Mouse (Mus musculus): ENCODE results near the gene Itga8. TPM values are rescaled to one million over a fixed set of nuclear protein-coding genes. Genes with fewer than 3 reads are reported as not detected.

Itga8 gene
- polyA plus RNA-seq, 1 experiment from 2014 or later: 37.4 TPM

DNA sequence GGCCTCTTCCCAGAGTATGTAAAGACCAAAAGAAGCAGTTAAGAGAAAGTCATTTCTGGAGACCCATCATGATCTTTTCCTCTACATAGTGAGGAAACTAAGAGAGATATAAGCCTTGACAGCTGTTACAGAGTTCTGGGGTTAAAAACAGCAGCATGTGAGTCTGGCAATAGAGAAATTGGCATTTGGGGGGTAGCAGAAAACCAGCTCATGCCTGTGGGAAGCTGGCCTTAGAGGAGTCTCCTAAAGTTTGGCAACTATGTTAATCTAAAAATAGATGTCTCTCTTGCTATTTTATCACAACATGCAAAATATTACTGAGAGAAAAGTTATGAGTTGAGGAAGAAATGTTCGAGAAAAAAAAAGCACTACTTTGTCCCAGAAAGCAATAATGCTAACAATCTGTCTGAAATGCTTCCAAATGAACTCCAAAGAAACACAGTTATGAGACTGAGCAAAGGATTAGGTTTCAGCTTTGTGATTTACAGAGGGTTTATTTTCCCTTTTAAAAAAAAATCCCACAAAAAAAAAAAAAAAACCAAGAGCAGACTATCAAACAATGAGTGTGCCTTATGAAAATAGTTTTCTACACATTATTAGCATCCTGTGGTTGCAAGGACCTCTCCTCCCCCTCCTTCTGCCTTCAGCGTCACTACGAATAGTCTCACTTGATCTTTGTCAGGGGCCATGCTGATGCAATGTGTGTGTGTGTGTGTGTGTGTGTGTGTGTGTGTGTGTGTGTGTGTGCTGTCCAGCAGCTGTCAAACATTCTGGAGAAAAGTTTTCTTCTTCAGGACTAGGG is 88.9 kb downstream of the Itga8 start:
- Histone ChIP-seq H3K9me3 (replicated peaks; ENCODE audit: low read length) (no peaks in the 10 kb centered on the region), H3K27ac (peak overlapping the region; percentile 77), H3K4me3 (replicated peaks; ENCODE audit: low read depth, low read length) (no peak overlapping the region), H3K9ac (ENCODE audit: low read depth, low read length) (no peak overlapping the region), H3K4me2 (ENCODE audit: low read length) (no peak overlapping the region), H3K36me3 (ENCODE audit: insufficient read depth, low read length) (no peaks in the 10 kb centered on the region), H3K27me3 (ENCODE audit: insufficient read depth, low read length) (no peaks in the 10 kb centered on the region), H3K4me1 (replicated peaks; ENCODE audit: insufficient read depth, low read length) (0 out of 2 replicates have a peak, but pooled peaks cover 6% of the 10 kb centered on the region)
- ATAC-seq (replicated peaks; ENCODE audit: low FRiP score, low read depth) (no peak; the same call in 1 of the 2 replicates), DNase-seq (ENCODE audit: low spot score) (peak; percentile 87)
- 25% methylated on average over 3 of the region's 3 CpGs for WGBS
- TF ChIP-seq CTCF (IDR thresholded peaks at IDR 0.05; ENCODE audit: low read depth): no peak

DNA sequence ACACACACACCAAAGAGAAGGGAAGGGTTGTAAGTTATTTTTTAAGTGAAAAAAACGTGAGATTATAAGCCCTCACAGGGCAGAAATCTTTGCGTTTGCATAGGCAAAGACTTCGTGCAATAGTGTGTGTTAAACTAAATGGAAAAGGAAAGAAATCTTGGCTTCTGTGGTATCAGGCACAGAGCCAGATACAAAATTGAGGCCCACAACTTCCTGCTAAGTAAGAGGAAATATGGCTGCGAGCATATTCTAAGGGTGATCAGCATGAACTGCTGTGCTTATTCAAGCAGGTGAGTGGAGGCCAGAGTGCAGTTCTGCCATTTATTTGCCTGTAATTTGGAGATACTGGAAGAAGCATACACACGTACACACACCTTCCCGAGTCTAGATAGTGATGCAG is 93.6 kb downstream of the Itga8 start:
- ATAC-seq (replicated peaks; ENCODE audit: low FRiP score, low read depth) (no peak), DNase-seq (ENCODE audit: low spot score) (no peak)
- Histone ChIP-seq H3K36me3 (ENCODE audit: insufficient read depth, low read length) (no peaks in the 10 kb centered on the region), H3K9me3 (replicated peaks; ENCODE audit: low read length) (no peaks in the 10 kb centered on the region), H3K27me3 (ENCODE audit: insufficient read depth, low read length) (no peaks in the 10 kb centered on the region), H3K4me3 (replicated peaks; ENCODE audit: low read depth, low read length) (no peak overlapping the region), H3K9ac (ENCODE audit: low read depth, low read length) (no peak overlapping the region), H3K4me2 (ENCODE audit: low read length) (no peak overlapping the region), H3K4me1 (replicated peaks; ENCODE audit: insufficient read depth, low read length) (0 out of 2 replicates have a peak, but pooled peaks cover 6% of the 10 kb centered on the region), H3K27ac (no peak overlapping the region)
- 63% methylated on average over 6 of the region's 6 CpGs for WGBS
- no peak for TF ChIP-seq CTCF (IDR thresholded peaks at IDR 0.05; ENCODE audit: low read depth)

DNA sequence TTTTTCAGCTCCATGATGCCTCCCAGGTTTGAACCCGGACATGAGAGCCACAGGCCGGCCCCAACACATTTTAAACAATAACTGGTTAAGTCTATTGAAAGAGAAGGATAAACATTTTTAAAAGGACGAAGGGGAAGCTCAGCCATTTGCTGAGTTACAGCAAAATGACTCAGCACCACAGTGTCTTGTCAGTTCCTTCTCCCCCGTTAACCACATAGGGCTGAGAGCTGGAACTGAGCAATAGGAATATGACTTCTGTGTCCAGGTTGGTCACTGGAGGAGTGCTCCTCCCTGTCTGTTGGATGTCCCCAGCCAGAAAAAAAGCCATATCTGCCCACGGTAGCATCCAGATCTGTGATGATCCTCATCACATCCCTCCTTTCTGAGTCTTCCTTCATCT is 95.4 kb downstream of the Itga8 start:
- Histone ChIP-seq H3K4me3 (replicated peaks; ENCODE audit: low read depth, low read length) (no peak overlapping the region), H3K9me3 (replicated peaks; ENCODE audit: low read length) (no peaks in the 10 kb centered on the region), H3K4me1 (replicated peaks; ENCODE audit: insufficient read depth, low read length) (0 out of 2 replicates have a peak, but pooled peaks cover 3% of the 10 kb centered on the region), H3K9ac (ENCODE audit: low read depth, low read length) (no peak overlapping the region), H3K27me3 (ENCODE audit: insufficient read depth, low read length) (no peaks in the 10 kb centered on the region), H3K36me3 (ENCODE audit: insufficient read depth, low read length) (no peaks in the 10 kb centered on the region), H3K4me2 (ENCODE audit: low read length) (no peak overlapping the region), H3K27ac (no peak overlapping the region)
- DNase-seq (ENCODE audit: low spot score) (no peak), ATAC-seq (replicated peaks; ENCODE audit: low FRiP score, low read depth) (no peak)
- TF ChIP-seq CTCF (IDR thresholded peaks at IDR 0.05; ENCODE audit: low read depth): no peak
- 73% methylated on average over 5 of the region's 5 CpGs for WGBS

DNA sequence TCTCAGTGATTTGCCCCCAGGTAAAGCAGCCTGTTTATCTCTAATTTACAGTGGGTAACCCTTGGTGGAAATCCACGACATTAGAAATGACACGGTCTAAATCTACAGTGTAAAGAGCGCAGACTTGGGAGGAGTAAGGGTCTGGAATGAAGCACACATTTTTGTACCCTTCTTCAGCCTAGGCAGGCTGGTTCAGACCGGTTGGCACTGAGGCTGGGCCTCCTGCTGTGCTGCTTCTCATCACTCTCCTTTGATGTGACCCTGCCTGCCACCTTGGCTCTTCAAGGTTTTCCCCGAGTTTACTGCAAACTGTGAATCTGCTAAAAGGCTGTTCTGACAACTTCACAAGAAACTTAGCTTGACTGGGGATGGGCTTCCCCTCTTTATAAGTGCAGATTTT is 95.8 kb downstream of the Itga8 start:
- Histone ChIP-seq H3K4me2 (ENCODE audit: low read length) (no peak overlapping the region), H3K4me1 (replicated peaks; ENCODE audit: insufficient read depth, low read length) (0 out of 2 replicates have a peak, but pooled peaks cover 3% of the 10 kb centered on the region), H3K4me3 (replicated peaks; ENCODE audit: low read depth, low read length) (no peak overlapping the region), H3K36me3 (ENCODE audit: insufficient read depth, low read length) (no peaks in the 10 kb centered on the region), H3K9ac (ENCODE audit: low read depth, low read length) (no peak overlapping the region), H3K27me3 (ENCODE audit: insufficient read depth, low read length) (no peaks in the 10 kb centered on the region), H3K9me3 (replicated peaks; ENCODE audit: low read length) (no peaks in the 10 kb centered on the region), H3K27ac (no peak overlapping the region)
- TF ChIP-seq CTCF (IDR thresholded peaks at IDR 0.05; ENCODE audit: low read depth): no peak
- DNase-seq (ENCODE audit: low spot score) (no peak), ATAC-seq (replicated peaks; ENCODE audit: low FRiP score, low read depth) (no peak)
- WGBS: 57% methylated on average over 5 of the region's 5 CpGs

DNA sequence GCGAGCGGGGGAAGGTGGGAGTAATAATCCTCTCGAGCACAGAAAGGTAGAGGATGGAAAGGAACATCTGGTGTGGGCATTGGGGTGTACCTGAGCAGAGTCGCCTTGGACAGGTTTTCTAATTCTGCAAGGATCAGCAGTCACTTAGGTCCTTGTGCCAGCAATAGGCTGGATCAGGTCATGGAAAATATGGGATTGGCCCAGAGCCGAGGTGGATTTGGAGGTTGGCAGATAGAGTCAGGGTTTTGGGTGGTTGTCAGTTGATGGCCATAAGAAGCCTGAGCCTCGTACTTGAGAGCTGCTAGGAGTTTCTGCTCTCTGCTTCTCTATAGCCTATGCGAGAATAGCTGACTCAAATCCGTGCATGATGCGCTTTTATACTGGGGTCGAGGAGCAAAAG is 98.5 kb downstream of the Itga8 start:
- H3K27me3 ChIP-seq (ENCODE audit: insufficient read depth, low read length): no peaks in the 10 kb centered on the region
- no peak overlapping the region for H3K9ac ChIP-seq (ENCODE audit: low read depth, low read length)
- ATAC-seq (replicated peaks; ENCODE audit: low FRiP score, low read depth) (no peak), DNase-seq (ENCODE audit: low spot score) (no peak)
- no peak for TF ChIP-seq CTCF (IDR thresholded peaks at IDR 0.05; ENCODE audit: low read depth)
- no peak overlapping the region for H3K4me2 ChIP-seq (ENCODE audit: low read length)
- 92% methylated on average over 10 of the region's 10 CpGs for WGBS
- H3K4me1 ChIP-seq (replicated peaks; ENCODE audit: insufficient read depth, low read length): no peaks in the 10 kb centered on the region
- H3K27ac ChIP-seq: no peak overlapping the region
- no peak overlapping the region for H3K4me3 ChIP-seq (replicated peaks; ENCODE audit: low read depth, low read length)
- no peaks in the 10 kb centered on the region for H3K9me3 ChIP-seq (replicated peaks; ENCODE audit: low read length)
- no peaks in the 10 kb centered on the region for H3K36me3 ChIP-seq (ENCODE audit: insufficient read depth, low read length)

DNA sequence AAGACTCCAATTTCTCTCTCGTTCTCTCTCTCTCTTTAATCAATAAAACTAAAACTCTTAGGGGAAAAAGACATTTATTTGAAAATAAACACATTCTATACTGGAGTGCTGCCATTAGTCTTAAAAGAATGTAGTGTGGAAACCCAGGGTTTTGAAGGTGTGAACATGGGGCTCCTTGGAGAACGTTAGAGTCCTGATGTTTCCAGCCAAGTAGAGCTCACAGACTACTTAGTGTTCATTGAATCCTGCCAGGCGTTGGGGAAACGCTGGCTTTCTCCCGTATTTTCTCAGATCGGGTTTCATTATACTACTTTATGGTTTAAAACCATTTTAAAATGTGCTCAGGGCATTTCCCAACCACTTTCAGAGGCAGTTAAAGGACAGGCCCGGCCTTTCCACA is 103.0 kb downstream of the Itga8 start:
- no peaks in the 10 kb centered on the region for H3K36me3 ChIP-seq (ENCODE audit: insufficient read depth, low read length)
- no peak overlapping the region for H3K27ac ChIP-seq
- no peak overlapping the region for H3K4me3 ChIP-seq (replicated peaks; ENCODE audit: low read depth, low read length)
- no peak for TF ChIP-seq CTCF (IDR thresholded peaks at IDR 0.05; ENCODE audit: low read depth)
- no peaks in the 10 kb centered on the region for H3K9me3 ChIP-seq (replicated peaks; ENCODE audit: low read length)
- H3K4me1 ChIP-seq (replicated peaks; ENCODE audit: insufficient read depth, low read length): no peaks in the 10 kb centered on the region
- no peak for ATAC-seq (replicated peaks; ENCODE audit: low FRiP score, low read depth)
- no peak overlapping the region for H3K4me2 ChIP-seq (ENCODE audit: low read length)
- no peak overlapping the region for H3K9ac ChIP-seq (ENCODE audit: low read depth, low read length)
- 43% methylated on average over 7 of the region's 7 CpGs for WGBS
- no peaks in the 10 kb centered on the region for H3K27me3 ChIP-seq (ENCODE audit: insufficient read depth, low read length)
- no peak for DNase-seq (ENCODE audit: low spot score)

All from kidney, postnatal 0 days (tissue).